Mouse (Mus musculus) limb, embryonic 12.5 days (tissue): ENCODE data around the gene Ccdc85c. TPM values are rescaled to one million over a fixed set of nuclear protein-coding genes. Genes with fewer than 3 reads are reported as not detected.

Experiments
- ATAC-seq: fragments of 200-750 bp; cut with Nextera tagmentation; 2 replicates; pipeline ENCODE4 v1.8.0; 2017; ENCODE audit warnings: low read depth, moderate TSS enrichment; ENCODE audit not compliant: insufficient number of reproducible peaks, insufficient read depth, low FRiP score, low TSS enrichment
- H3K27ac ChIP-seq: fragments of 300-500 bp; sonication (generic); 2 replicates; pipeline ENCODE4 v1.5.1; 2016; ENCODE audit warnings: mild to moderate bottlenecking, moderate library complexity
- H3K27me3 ChIP-seq: fragments of 300-500 bp; sonication (generic); 2 replicates; pipeline ENCODE4 v1.6.1; 2016; ENCODE audit warnings: mild to moderate bottlenecking, moderate library complexity
- H3K36me3 ChIP-seq: fragments of 300-500 bp; sonication (generic); 2 replicates; pipeline ENCODE4 v1.6.1; 2016; ENCODE audit warnings: mild to moderate bottlenecking, moderate library complexity
- H3K4me1 ChIP-seq: fragments of 300-500 bp; sonication (generic); replicated peaks from 2 replicates; pipeline ENCODE4 v1.6.1; 2016
- H3K4me2 ChIP-seq: fragments of 300-500 bp; sonication (generic); 2 replicates; pipeline ENCODE4 v1.6.1; 2016; ENCODE audit warnings: mild to moderate bottlenecking, moderate library complexity
- H3K4me3 ChIP-seq: fragments of 300-500 bp; sonication (generic); replicated peaks from 2 replicates; pipeline ENCODE4 v1.5.1; 2016; ENCODE audit warnings: mild to moderate bottlenecking
- H3K9ac ChIP-seq: fragments of 300-500 bp; sonication (generic); replicated peaks from 2 replicates; pipeline ENCODE4 v1.6.1; 2016; ENCODE audit warnings: mild to moderate bottlenecking, moderate library complexity
- H3K9me3 ChIP-seq: fragments of 300-500 bp; sonication (generic); 2 replicates; pipeline ENCODE4 v1.6.1; 2016; ENCODE audit warnings: mild to moderate bottlenecking, moderate library complexity
- WGBS: fragments of 180-500 bp; shearing (Covaris S2); methylation state at CpG from one replicate; pipeline ENCODE4 v1.1.7; 2016; 5-methylcytosine and 5-hydroxymethylcytosine counted together
- polyA plus RNA-seq: library from polyadenylated mRNA; unstranded; fragments of >200 nt; fragmentation: Nextera tagmentation; extraction: Ambion mirVana; gene quantifications from 2 replicates; pipeline ENCODE4 v1.2.1, GENCODE M21; 2016

Gene Ccdc85c
- polyA plus RNA-seq, 1 experiment from 2014 or later: 6.6 TPM

DNA sequence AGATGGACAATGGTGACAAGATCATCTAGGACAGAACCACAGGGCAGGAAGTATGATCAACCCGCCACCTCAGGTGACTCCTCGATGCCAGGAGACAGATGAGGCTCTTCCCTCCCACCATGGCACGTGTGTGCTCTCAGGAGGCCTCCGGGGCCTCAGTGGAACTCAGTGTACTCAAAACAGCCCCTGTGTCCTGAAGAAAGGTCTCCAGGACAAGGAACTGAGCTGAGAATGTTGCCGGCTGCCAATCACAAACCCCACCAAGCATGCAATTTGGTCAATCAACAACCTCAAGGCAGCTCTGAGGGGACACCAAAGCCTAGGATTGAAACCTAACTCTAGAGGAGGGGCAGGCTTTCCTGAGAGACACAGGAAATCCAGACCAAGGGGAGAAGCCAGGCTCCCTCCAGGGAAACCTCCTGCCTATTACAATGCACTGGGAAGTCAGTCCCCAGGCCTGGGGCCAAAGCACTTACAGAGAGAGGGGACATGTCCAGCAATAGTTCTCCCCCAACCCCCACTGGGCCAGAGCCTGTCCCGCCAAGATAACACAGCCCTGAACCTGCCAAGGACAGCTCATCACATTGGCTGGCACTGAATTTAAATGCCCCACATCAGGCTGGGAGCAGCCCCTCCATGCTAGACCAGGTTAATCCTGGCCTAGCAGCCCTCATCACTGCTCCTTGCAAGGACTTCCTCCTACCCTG lies 37.8 kb downstream of the Ccdc85c start:
- no peak overlapping the region for H3K9ac ChIP-seq
- peaks cover 33% of the 10 kb centered on the region for H3K4me1 ChIP-seq
- H3K36me3 ChIP-seq: no peaks in the 10 kb centered on the region
- WGBS: 78% methylated on average over 6 of the region's 6 CpGs
- no peak overlapping the region for H3K4me3 ChIP-seq
- ATAC-seq: no peak
- no peak overlapping the region for H3K27ac ChIP-seq
- H3K9me3 ChIP-seq: 0 out of 2 replicates have a peak, but pooled peaks cover 4% of the 10 kb centered on the region
- peaks cover 68% of the 10 kb centered on the region for H3K27me3 ChIP-seq
- no peak overlapping the region for H3K4me2 ChIP-seq

- Histone ChIP-seq H3K4me1 (peaks cover 30% of the 10 kb centered on the region), H3K9ac (no peak overlapping the region), H3K4me3 (no peak overlapping the region), H3K36me3 (no peaks in the 10 kb centered on the region), H3K27me3 (peaks cover 54% of the 10 kb centered on the region), H3K4me2 (no peak overlapping the region), H3K9me3 (0 out of 2 replicates have a peak, but pooled peaks cover 4% of the 10 kb centered on the region), H3K27ac (no peak overlapping the region)
- ATAC-seq: no peak
- 78% methylated on average over 18 of the region's 18 CpGs for WGBS
Measured at GRCm38 (mm10) chr12:108235976-108236555, 39.2 kb downstream of the Ccdc85c start.

GRCm38 (mm10) chr12:108234832-108235602 lies 40.2 kb downstream of the Ccdc85c start:
- no peak for ATAC-seq
- Histone ChIP-seq H3K4me1 (peaks cover 23% of the 10 kb centered on the region), H3K4me3 (no peak overlapping the region), H3K4me2 (no peak overlapping the region), H3K36me3 (no peaks in the 10 kb centered on the region), H3K9me3 (0 out of 2 replicates have a peak, but pooled peaks cover 4% of the 10 kb centered on the region), H3K27ac (no peak overlapping the region), H3K9ac (0 out of 2 replicates have a peak overlapping the region, but pooled peaks have one; percentile 12), H3K27me3 (peaks cover 45% of the 10 kb centered on the region)
- 82% methylated on average over 14 of the region's 14 CpGs for WGBS

GRCm38 (mm10) chr12:108233736-108234135 lies 41.5 kb downstream of the Ccdc85c start:
- Histone ChIP-seq H3K27ac (no peak overlapping the region), H3K4me2 (no peak overlapping the region), H3K27me3 (peaks cover 32% of the 10 kb centered on the region), H3K9me3 (0 out of 2 replicates have a peak, but pooled peaks cover 4% of the 10 kb centered on the region), H3K36me3 (no peaks in the 10 kb centered on the region), H3K9ac (no peak overlapping the region), H3K4me1 (peaks cover 24% of the 10 kb centered on the region), H3K4me3 (no peak overlapping the region)
- ATAC-seq: no peak
- WGBS: 64% methylated on average over 6 of the region's 6 CpGs

DNA sequence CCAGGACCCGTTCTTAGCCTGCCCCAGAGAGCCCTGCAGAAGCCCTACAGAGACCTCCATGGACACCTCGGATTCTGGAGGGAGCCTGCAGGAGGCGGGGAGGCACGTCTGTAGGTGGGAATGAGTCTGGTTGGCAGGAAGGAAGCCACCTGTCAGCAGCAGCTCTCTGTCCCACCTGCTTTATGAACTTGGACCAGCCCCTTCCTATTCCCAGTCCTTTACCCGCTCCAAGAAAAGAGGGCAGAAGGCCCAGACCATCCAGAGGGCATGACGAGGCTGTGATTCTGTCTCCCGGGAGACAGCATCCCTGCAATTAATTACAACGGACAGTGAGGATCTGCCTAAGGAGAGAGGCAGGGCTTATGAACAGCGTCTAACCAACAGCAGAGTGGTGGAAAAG lies 43.3 kb downstream of the Ccdc85c start:
- no peak for ATAC-seq
- Histone ChIP-seq H3K27me3 (peaks cover 25% of the 10 kb centered on the region), H3K9ac (no peak overlapping the region), H3K4me2 (no peak overlapping the region), H3K9me3 (0 out of 2 replicates have a peak, but pooled peaks cover 4% of the 10 kb centered on the region), H3K27ac (no peak overlapping the region), H3K4me1 (peaks cover 24% of the 10 kb centered on the region), H3K36me3 (no peaks in the 10 kb centered on the region), H3K4me3 (no peak overlapping the region)
- WGBS: 44% methylated on average over 9 of the region's 9 CpGs

GRCm38 (mm10) chr12:108230821-108231794 lies 44.1 kb downstream of the Ccdc85c start:
- Histone ChIP-seq H3K27me3 (peaks cover 23% of the 10 kb centered on the region), H3K4me1 (peaks cover 24% of the 10 kb centered on the region), H3K9ac (no peak overlapping the region), H3K4me2 (no peak overlapping the region), H3K36me3 (no peaks in the 10 kb centered on the region), H3K4me3 (no peak overlapping the region), H3K9me3 (0 out of 2 replicates have a peak, but pooled peaks cover 4% of the 10 kb centered on the region), H3K27ac (no peak overlapping the region)
- no peak for ATAC-seq
- 61% methylated on average over 16 of the region's 18 CpGs for WGBS

- 77% methylated on average over 12 of the region's 12 CpGs for WGBS
- H3K27ac ChIP-seq: no peak overlapping the region
Measured at GRCm38 (mm10) chr12:108230077-108230476, 45.1 kb downstream of the Ccdc85c start.

DNA sequence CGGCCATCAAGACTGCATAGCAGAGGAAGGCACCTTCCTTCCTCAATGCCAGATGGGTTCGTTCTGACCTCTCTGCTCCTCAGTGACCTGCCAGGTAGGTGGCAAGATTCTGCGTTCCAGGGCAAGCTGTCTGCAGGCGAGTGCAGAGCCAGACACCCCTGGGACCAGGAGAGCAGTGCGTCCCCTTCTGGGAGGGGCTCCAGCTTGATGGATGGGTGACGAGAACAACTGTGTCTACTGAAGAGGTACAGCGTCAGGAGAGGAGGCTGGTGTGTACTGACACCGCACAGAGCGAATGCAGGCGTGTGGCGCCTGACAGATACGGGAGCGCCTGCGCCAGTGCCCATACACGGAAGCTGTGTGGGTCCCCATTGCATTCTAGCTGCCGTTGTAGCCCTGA lies 47.7 kb downstream of the Ccdc85c start:
- no peak for ATAC-seq
- Histone ChIP-seq H3K9me3 (no peaks in the 10 kb centered on the region), H3K9ac (no peak overlapping the region), H3K27ac (no peak overlapping the region), H3K4me3 (no peak overlapping the region), H3K36me3 (no peaks in the 10 kb centered on the region), H3K27me3 (peaks cover 15% of the 10 kb centered on the region), H3K4me2 (no peak overlapping the region), H3K4me1 (peaks cover 53% of the 10 kb centered on the region)
- 83% methylated on average over 16 of the region's 16 CpGs for WGBS

More at GRCm38 (mm10) chr12:108230077-108230476, 45.1 kb downstream of the Ccdc85c start:
- Histone ChIP-seq H3K4me2 (no peak overlapping the region), H3K9ac (0 out of 2 replicates have a peak overlapping the region, but pooled peaks have one; percentile 8), H3K4me1 (peaks cover 33% of the 10 kb centered on the region), H3K27me3 (peaks cover 13% of the 10 kb centered on the region), H3K36me3 (no peaks in the 10 kb centered on the region), H3K9me3 (0 out of 2 replicates have a peak, but pooled peaks cover 4% of the 10 kb centered on the region), H3K4me3 (no peak overlapping the region)
- ATAC-seq: no peak

GRCm38 (mm10) chr12:108226941-108227340 lies 48.3 kb downstream of the Ccdc85c start:
- Histone ChIP-seq H3K9me3 (no peaks in the 10 kb centered on the region), H3K9ac (no peak overlapping the region), H3K4me3 (no peak overlapping the region), H3K36me3 (no peaks in the 10 kb centered on the region), H3K27me3 (peaks cover 15% of the 10 kb centered on the region), H3K27ac (no peak overlapping the region), H3K4me2 (no peak overlapping the region), H3K4me1 (peaks cover 51% of the 10 kb centered on the region)
- WGBS: 83% methylated on average over 12 of the region's 12 CpGs
- no peak for ATAC-seq

GRCm38 (mm10) chr12:108226216-108226615 lies 49.0 kb downstream of the Ccdc85c start:
- Histone ChIP-seq H3K9ac (no peak overlapping the region), H3K27ac (no peak overlapping the region), H3K4me3 (no peak overlapping the region), H3K4me1 (peaks cover 43% of the 10 kb centered on the region), H3K36me3 (no peaks in the 10 kb centered on the region), H3K9me3 (no peaks in the 10 kb centered on the region), H3K27me3 (peaks cover 15% of the 10 kb centered on the region), H3K4me2 (no peak overlapping the region)
- ATAC-seq: no peak
- WGBS: 79% methylated on average over 13 of the region's 13 CpGs
